Mouse (Mus musculus): Measurements from ENCODE around the gene Efhd2. TPM values are rescaled to one million over a fixed set of nuclear protein-coding genes. Genes with fewer than 3 reads are reported as not detected.
A peak's percentile ranks its signal among the peaks of the same experiment; 100 is the strongest.

Efhd2 gene
- polyA plus RNA-seq, 1 experiment, result 72.6 TPM

- no peak for TF ChIP-seq CTCF (IDR thresholded peaks at IDR 0.05; ENCODE audit: borderline replicate concordance, extremely low read depth, insufficient read depth, insufficient read length)
- TF ChIP-seq POLR2A (IDR thresholded peaks at IDR 0.05; ENCODE audit: borderline replicate concordance, extremely low read depth, insufficient read depth, insufficient read length, poor library complexity, severe bottlenecking), result no peak
- peak; percentile 95 for DNase-seq (ENCODE audit: low read depth)
These were observed 25.2 kb upstream of the Efhd2 start for GRCm38 (mm10) chr4:141899936-141900335.

GRCm38 (mm10) chr4:141898905-141899304 is 24.2 kb upstream of the Efhd2 start:
- TF ChIP-seq POLR2A (IDR thresholded peaks at IDR 0.05; ENCODE audit: borderline replicate concordance, extremely low read depth, insufficient read depth, insufficient read length, poor library complexity, severe bottlenecking), result no peak
- TF ChIP-seq CTCF (IDR thresholded peaks at IDR 0.05; ENCODE audit: borderline replicate concordance, extremely low read depth, insufficient read depth, insufficient read length), result no peak
- no peak for DNase-seq (ENCODE audit: low read depth)

- TF ChIP-seq CTCF (IDR thresholded peaks at IDR 0.05; ENCODE audit: borderline replicate concordance, extremely low read depth, insufficient read depth, insufficient read length), result no peak
- no peak for TF ChIP-seq POLR2A (IDR thresholded peaks at IDR 0.05; ENCODE audit: borderline replicate concordance, extremely low read depth, insufficient read depth, insufficient read length, poor library complexity, severe bottlenecking)
- peak; percentile 72 for DNase-seq (ENCODE audit: low read depth)
These were observed 23.1 kb upstream of the Efhd2 start for GRCm38 (mm10) chr4:141897838-141898237.

GRCm38 (mm10) chr4:141897225-141897624 is 22.5 kb upstream of the Efhd2 start:
- TF ChIP-seq POLR2A (IDR thresholded peaks at IDR 0.05; ENCODE audit: borderline replicate concordance, extremely low read depth, insufficient read depth, insufficient read length, poor library complexity, severe bottlenecking) (no peak), CTCF (IDR thresholded peaks at IDR 0.05; ENCODE audit: borderline replicate concordance, extremely low read depth, insufficient read depth, insufficient read length) (no peak)
- DNase-seq (ENCODE audit: low read depth), result peak; percentile 86

GRCm38 (mm10) chr4:141895772-141896171 is 21.1 kb upstream of the Efhd2 start:
- TF ChIP-seq POLR2A (IDR thresholded peaks at IDR 0.05; ENCODE audit: borderline replicate concordance, extremely low read depth, insufficient read depth, insufficient read length, poor library complexity, severe bottlenecking) (no peak), CTCF (IDR thresholded peaks at IDR 0.05; ENCODE audit: borderline replicate concordance, extremely low read depth, insufficient read depth, insufficient read length) (no peak)

GRCm38 (mm10) chr4:141893157-141893784 is 18.6 kb upstream of the Efhd2 start:
- TF ChIP-seq POLR2A (IDR thresholded peaks at IDR 0.05; ENCODE audit: borderline replicate concordance, extremely low read depth, insufficient read depth, insufficient read length, poor library complexity, severe bottlenecking) (no peak), CTCF (IDR thresholded peaks at IDR 0.05; ENCODE audit: borderline replicate concordance, extremely low read depth, insufficient read depth, insufficient read length) (no peak)
- no peak for DNase-seq (ENCODE audit: low read depth)

More at GRCm38 (mm10) chr4:141895772-141896171, 21.1 kb upstream of the Efhd2 start:
- DNase-seq (ENCODE audit: low read depth), result no peak

GRCm38 (mm10) chr4:141886385-141886968 is 11.8 kb upstream of the Efhd2 start:
- no peak for DNase-seq (ENCODE audit: low read depth)
- TF ChIP-seq CTCF (IDR thresholded peaks at IDR 0.05; ENCODE audit: borderline replicate concordance, extremely low read depth, insufficient read depth, insufficient read length) (0 out of 2 replicates have a peak, but pooled peaks have one; percentile 0), POLR2A (IDR thresholded peaks at IDR 0.05; ENCODE audit: borderline replicate concordance, extremely low read depth, insufficient read depth, insufficient read length, poor library complexity, severe bottlenecking) (no peak)

- TF ChIP-seq POLR2A (IDR thresholded peaks at IDR 0.05; ENCODE audit: borderline replicate concordance, extremely low read depth, insufficient read depth, insufficient read length, poor library complexity, severe bottlenecking) (no peak), CTCF (IDR thresholded peaks at IDR 0.05; ENCODE audit: borderline replicate concordance, extremely low read depth, insufficient read depth, insufficient read length) (no peak)
- no peak for DNase-seq (ENCODE audit: low read depth)
These were observed 10.7 kb upstream of the Efhd2 start for GRCm38 (mm10) chr4:141885451-141885850.

- no peak for TF ChIP-seq CTCF (IDR thresholded peaks at IDR 0.05; ENCODE audit: borderline replicate concordance, extremely low read depth, insufficient read depth, insufficient read length)
- TF ChIP-seq POLR2A (IDR thresholded peaks at IDR 0.05; ENCODE audit: borderline replicate concordance, extremely low read depth, insufficient read depth, insufficient read length, poor library complexity, severe bottlenecking), result no peak
- DNase-seq (ENCODE audit: low read depth), result no peak
These were observed 8.1 kb upstream of the Efhd2 start for GRCm38 (mm10) chr4:141882858-141883257.

GRCm38 (mm10) chr4:141881950-141882349 is 7.2 kb upstream of the Efhd2 start:
- no peak for DNase-seq (ENCODE audit: low read depth)
- TF ChIP-seq POLR2A (IDR thresholded peaks at IDR 0.05; ENCODE audit: borderline replicate concordance, extremely low read depth, insufficient read depth, insufficient read length, poor library complexity, severe bottlenecking) (no peak), CTCF (IDR thresholded peaks at IDR 0.05; ENCODE audit: borderline replicate concordance, extremely low read depth, insufficient read depth, insufficient read length) (no peak)

GRCm38 (mm10) chr4:141881289-141881914 is 6.7 kb upstream of the Efhd2 start:
- TF ChIP-seq CTCF (IDR thresholded peaks at IDR 0.05; ENCODE audit: borderline replicate concordance, extremely low read depth, insufficient read depth, insufficient read length) (no peak), POLR2A (IDR thresholded peaks at IDR 0.05; ENCODE audit: borderline replicate concordance, extremely low read depth, insufficient read depth, insufficient read length, poor library complexity, severe bottlenecking) (no peak)
- DNase-seq (ENCODE audit: low read depth), result no peak
